ENCODE assay signal across 12 mouse cellular contexts in the genomic region with DNA sequence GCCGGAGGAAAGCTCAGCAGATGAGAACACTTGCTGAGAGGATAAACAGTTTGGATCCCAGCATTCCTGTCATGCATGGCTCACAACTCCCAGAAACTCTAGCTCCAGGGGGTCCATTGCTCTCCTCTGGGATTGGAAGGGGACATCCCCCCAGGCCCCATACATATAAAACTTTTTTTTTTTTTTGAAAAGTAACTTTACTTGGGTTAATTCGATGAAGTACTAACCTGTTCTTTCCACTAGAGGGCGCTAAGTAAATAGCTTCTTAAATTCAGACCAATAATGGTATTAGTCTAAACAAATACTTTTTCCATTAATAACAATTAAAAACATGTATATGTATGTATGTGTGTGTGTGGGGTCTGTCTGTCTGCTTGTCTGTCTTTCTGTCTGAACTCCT. TPM values are rescaled to one million over a fixed set of nuclear protein-coding genes. Genes with fewer than 3 reads are reported as not detected.
DNase-seq lines count a peak whose midpoint lies in the region; ATAC-seq and TF ChIP-seq lines count a peak whose summit lies in the region.
"Had no signal": no experiment of that assay in that cellular context is flagged by ENCODE, and none has a peak within 500 bp of the region (broad histone marks: within the 10 kb centered on the region; RNA-seq: fewer than 3 reads in every experiment).

No protein-coding gene starts in this region.

- H3K4me2 ChIP-seq in forebrain, postnatal 0 days (ENCODE audit: low read depth), result no peak overlapping the region
- H3K4me2 ChIP-seq in lung, embryonic 14.5 days, result no peak overlapping the region
- H3K4me2 ChIP-seq: embryonic facial prominence, embryonic 12.5 days; midbrain, embryonic 12.5 days had no signal

- DNase-seq in forebrain, postnatal 0 days, result no peak
- no peak for DNase-seq in forebrain, embryonic 10.5 days (ENCODE audit: extremely low spot score, low spot score)
- DNase-seq in lung, embryonic 14.5 days, result peak; percentile 70
- no peak for DNase-seq in lung, postnatal 10 days
- DNase-seq in R1 (ENCODE audit: low read depth, low spot score), result peak; percentile 53
- DNase-seq in retina, postnatal 1 day, result peak; percentile 43
- DNase-seq in kidney, postnatal 25 days, result no peak
- no peak for DNase-seq in urinary bladder, adult 2 months (ENCODE audit: low spot score)
- DNase-seq: adrenal gland, adult 2 months; kidney, adult 8-10 months had no signal

- no peak overlapping the region for H3K9ac ChIP-seq in forebrain, postnatal 0 days
- no peak overlapping the region for H3K9ac ChIP-seq in lung, embryonic 14.5 days
- H3K9ac ChIP-seq: embryonic facial prominence, embryonic 12.5 days; midbrain, embryonic 12.5 days had no signal

- no peak overlapping the region for H3K27ac ChIP-seq in forebrain, postnatal 0 days (ENCODE audit: low read depth, low read length)
- no peak overlapping the region for H3K27ac ChIP-seq in forebrain, embryonic 10.5 days
- no peak overlapping the region for H3K27ac ChIP-seq in lung, embryonic 14.5 days (ENCODE audit: low read depth)
- H3K27ac ChIP-seq: embryonic facial prominence, embryonic 12.5 days; midbrain, embryonic 12.5 days had no signal

- H3K9me3 ChIP-seq in forebrain, postnatal 0 days (ENCODE audit: low read length), result no peaks in the 10 kb centered on the region
- no peaks in the 10 kb centered on the region for H3K9me3 ChIP-seq in forebrain, embryonic 10.5 days
- H3K9me3 ChIP-seq in lung, embryonic 14.5 days (ENCODE audit: low read depth, low read length), result no peaks in the 10 kb centered on the region
- H3K9me3 ChIP-seq: embryonic facial prominence, embryonic 12.5 days; midbrain, embryonic 12.5 days had no signal

- TF ChIP-seq CTCF in forebrain, postnatal 0 days (IDR thresholded peaks at IDR 0.05; ENCODE audit: low read depth), result peak; percentile 54
- peak; percentile 54 for TF ChIP-seq CTCF in lung, embryonic 14.5 days (IDR thresholded peaks at IDR 0.05; ENCODE audit: low read depth)

- no peaks in the 10 kb centered on the region for H3K4me1 ChIP-seq in forebrain, postnatal 0 days (ENCODE audit: insufficient read depth)
- H3K4me1 ChIP-seq in forebrain, embryonic 10.5 days, result no peaks in the 10 kb centered on the region
- no peaks in the 10 kb centered on the region for H3K4me1 ChIP-seq in lung, embryonic 14.5 days (ENCODE audit: insufficient read depth)
- H3K4me1 ChIP-seq: embryonic facial prominence, embryonic 12.5 days; midbrain, embryonic 12.5 days had no signal

- H3K27me3 ChIP-seq in forebrain, postnatal 0 days (ENCODE audit: insufficient read depth, low read length), result no peaks in the 10 kb centered on the region
- H3K27me3 ChIP-seq in forebrain, embryonic 10.5 days (ENCODE audit: poor library complexity, severe bottlenecking), result no peaks in the 10 kb centered on the region
- no peaks in the 10 kb centered on the region for H3K27me3 ChIP-seq in lung, embryonic 14.5 days (ENCODE audit: insufficient read depth, low read length)
- H3K27me3 ChIP-seq: embryonic facial prominence, embryonic 12.5 days; midbrain, embryonic 12.5 days had no signal

- ATAC-seq in forebrain, postnatal 0 days, result no peak
- no peak for ATAC-seq in lung, embryonic 14.5 days (ENCODE audit: insufficient read depth)

- H3K36me3 ChIP-seq in forebrain, postnatal 0 days (ENCODE audit: insufficient read depth), result peaks cover 76% of the 10 kb centered on the region
- peaks cover 95% of the 10 kb centered on the region for H3K36me3 ChIP-seq in forebrain, embryonic 10.5 days (replicated peaks)
- peaks cover 84% of the 10 kb centered on the region for H3K36me3 ChIP-seq in lung, embryonic 14.5 days (ENCODE audit: insufficient read depth)

- H3K4me3 ChIP-seq in forebrain, postnatal 0 days (ENCODE audit: low read depth, low read length), result no peak overlapping the region
- H3K4me3 ChIP-seq in forebrain, embryonic 10.5 days, result no peak overlapping the region
- H3K4me3 ChIP-seq in lung, embryonic 14.5 days (ENCODE audit: low read depth, low read length), result no peak overlapping the region
- H3K4me3 ChIP-seq: embryonic facial prominence, embryonic 12.5 days; midbrain, embryonic 12.5 days had no signal

- WGBS in forebrain, postnatal 0 days, result 56% methylated on average over 3 of the region's 3 CpGs
- 61% methylated on average over 3 of the region's 3 CpGs for WGBS in forebrain, embryonic 10.5 days
- WGBS in lung, embryonic 14.5 days, result 53% methylated on average over 3 of the region's 3 CpGs

RNA-seq across cellular contexts. Expression of gene 9530068E07Rik, which starts 11.6 kb away (rescaled TPM):
- total RNA-seq in forebrain, postnatal 0 days (2014; rRNA removed), result 97.9 and 115 TPM in 2 replicates
- 119 and 127 TPM in 2 replicates for polyA plus RNA-seq in forebrain, postnatal 0 days (2015; fragmentation: Nextera tagmentation; extraction: Ambion mirVana)
- polyA plus RNA-seq in forebrain, embryonic 10.5 days (2016; fragmentation: Nextera tagmentation; extraction: Ambion mirVana), result 161 and 165 TPM in 2 replicates
- 235 and 242 TPM in 2 replicates for polyA plus RNA-seq in lung, embryonic 14.5 days (2014; fragmentation: Nextera tagmentation; extraction: Ambion mirVana)
- polyA plus RNA-seq in urinary bladder, adult 2 months (2012; rRNA removed), result 217 and 261 TPM in 2 replicates

RNA-seq across cellular contexts. Expression of gene Vdac1, which starts 24.0 kb away (rescaled TPM):
- 306 and 330 TPM in 2 replicates for total RNA-seq in forebrain, postnatal 0 days (2014; rRNA removed)
- 327 and 401 TPM in 2 replicates for polyA plus RNA-seq in forebrain, postnatal 0 days (2015; fragmentation: Nextera tagmentation; extraction: Ambion mirVana)
- 214 and 224 TPM in 2 replicates for polyA plus RNA-seq in forebrain, embryonic 10.5 days (2016; fragmentation: Nextera tagmentation; extraction: Ambion mirVana)
- 219 TPM in 2 replicates for polyA plus RNA-seq in lung, embryonic 14.5 days (2014; fragmentation: Nextera tagmentation; extraction: Ambion mirVana)
- 166 and 206 TPM in 2 replicates for polyA plus RNA-seq in urinary bladder, adult 2 months (2012; rRNA removed)

Comparison
In these comparisons a context has a peak if more than half of its experiments do, and no peak if none do; other contexts are left out.
1. DNase-seq: peak in lung, embryonic 14.5 days (single experiment), R1 (single experiment) and retina, postnatal 1 day (single experiment); none in forebrain, postnatal 0 days (single experiment), forebrain, embryonic 10.5 days (single experiment), lung, postnatal 10 days (single experiment), kidney, postnatal 25 days (0 of 2) and urinary bladder, adult 2 months (single experiment).